Comparison of ENCODE assay signal across 11 mouse cellular contexts in genomic region chr12:77589416-77589815, GRCm38 (mm10).
DNase-seq lines count a peak whose midpoint lies in the region.
"Had no signal": no experiment of that assay in that cellular context is flagged by ENCODE, and none has a peak within 500 bp of the region (broad histone marks: within the 10 kb centered on the region; RNA-seq: fewer than 3 reads in every experiment).

No protein-coding gene starts in this region.

- DNase-seq in MN1 (ENCODE audit: low spot score): peak; percentile 55
- DNase-seq in Muller cell, postnatal 12 days (ENCODE audit: inconsistent ontology term): peak; percentile 20
- peak; percentile 60 to 67 for DNase-seq in cerebellum, adult 18-20 months
- peak; percentile 76 for DNase-seq in cerebellum, adult 9-11 months
- DNase-seq in embryo, embryonic 10 days (ENCODE audit: low spot score): no peak
- no peak for DNase-seq in kidney, adult 18-20 months
- no peak for DNase-seq in right cerebral cortex, postnatal 36 days (ENCODE audit: low spot score in 2 of 2)
- no peak for DNase-seq in ovary, postnatal 36 days (ENCODE audit: low spot score)
- DNase-seq: adrenal gland, postnatal 10 days; gastrocnemius, postnatal 10 days; heart, adult 2 months had no signal

Comparison
In these comparisons a context has a peak if more than half of its experiments do, and no peak if none do; other contexts are left out.
1. DNase-seq: peak in MN1 (single experiment), Muller cell, postnatal 12 days (single experiment), cerebellum, adult 18-20 months (2 of 2) and cerebellum, adult 9-11 months (single experiment); none in embryo, embryonic 10 days (single experiment), kidney, adult 18-20 months (single experiment), right cerebral cortex, postnatal 36 days (0 of 2) and ovary, postnatal 36 days (single experiment).